Mouse (Mus musculus): ENCODE results near the gene B3gat3.

GRCm38 (mm10) chr19:8974638-8975037 is 54.5 kb downstream of the B3gat3 start:
- TF ChIP-seq CTCF (IDR thresholded peaks at IDR 0.05; ENCODE audit: control insufficient read depth, insufficient read depth, insufficient read length) (no peak), USF1 (IDR thresholded peaks at IDR 0.05; ENCODE audit: low read depth) (no peak), MAX (IDR thresholded peaks at IDR 0.05) (no peak), FOSL1 (IDR thresholded peaks at IDR 0.05; ENCODE audit: insufficient read depth, low read length, poor library complexity, severe bottlenecking) (no peak), CEBPB (IDR thresholded peaks at IDR 0.05; ENCODE audit: low read depth) (no peak), MYOG (IDR thresholded peaks at IDR 0.05; ENCODE audit: control insufficient read depth, extremely low read depth, insufficient read length) (no peak)
